Mouse (Mus musculus) kidney, postnatal 14 days (tissue): ENCODE data around the gene Asic4.
A peak's percentile ranks its signal among the peaks of the same experiment; 100 is the strongest.

Experiments
- DNase-seq: peaks from one replicate; pipeline ENCODE4 v3.0.0; 2022; ENCODE audit warnings: mixed read lengths

The Asic4 gene

GRCm38 (mm10) chr1:75467215-75467927 is 17.1 kb downstream of the Asic4 start:
- DNase-seq = peak; percentile 86

GRCm38 (mm10) chr1:75469287-75469825 is 19.1 kb downstream of the Asic4 start:
- DNase-seq = no peak

- DNase-seq = no peak
Measured at GRCm38 (mm10) chr1:75476441-75476840, 26.2 kb downstream of the Asic4 start.

GRCm38 (mm10) chr1:75477264-75477965 is 27.2 kb downstream of the Asic4 start:
- peak; percentile 91 for DNase-seq

- no peak for DNase-seq
Measured at GRCm38 (mm10) chr1:75477966-75478290, 27.7 kb downstream of the Asic4 start.

GRCm38 (mm10) chr1:75478497-75478896 is 28.3 kb downstream of the Asic4 start:
- peak; percentile 77 for DNase-seq

GRCm38 (mm10) chr1:75478916-75479634 is 28.8 kb downstream of the Asic4 start, which contains the start of the genes Chpf and Tmem198:
Gene Chpf, minus strand, starts transcription at chr1:75479307.
Gene Tmem198, plus strand, starts transcription at chr1:75479532.
- peak; percentile 98 for DNase-seq

GRCm38 (mm10) chr1:75479635-75479989 is 29.4 kb downstream of the Asic4 start:
- no peak for DNase-seq

- no peak for DNase-seq
Measured at GRCm38 (mm10) chr1:75480036-75480435, 29.8 kb downstream of the Asic4 start.

GRCm38 (mm10) chr1:75480735-75481134 is 30.5 kb downstream of the Asic4 start:
- no peak for DNase-seq

GRCm38 (mm10) chr1:75486561-75486960 is 36.3 kb downstream of the Asic4 start:
- peak; percentile 63 for DNase-seq

GRCm38 (mm10) chr1:75487040-75487404 is 36.8 kb downstream of the Asic4 start:
- no peak for DNase-seq

- DNase-seq = peak; percentile 89
Measured at GRCm38 (mm10) chr1:75487405-75488161, 37.3 kb downstream of the Asic4 start.

GRCm38 (mm10) chr1:75490785-75491551 is 40.7 kb downstream of the Asic4 start:
- DNase-seq = no peak

- DNase-seq = no peak
Measured at GRCm38 (mm10) chr1:75492579-75493170, 42.4 kb downstream of the Asic4 start.

- peak; percentile 56 for DNase-seq
Measured at GRCm38 (mm10) chr1:75494878-75495548, 44.8 kb downstream of the Asic4 start.

GRCm38 (mm10) chr1:75498897-75499296 is 48.7 kb downstream of the Asic4 start:
- no peak for DNase-seq

- DNase-seq = no peak
Measured at GRCm38 (mm10) chr1:75499441-75499840, 49.2 kb downstream of the Asic4 start.

GRCm38 (mm10) chr1:75501905-75502304 is 51.7 kb downstream of the Asic4 start:
- no peak for DNase-seq

- DNase-seq = no peak
Measured at GRCm38 (mm10) chr1:75502945-75503650, 52.9 kb downstream of the Asic4 start.
